Comparison of ENCODE assay signal across 1 mouse cellular context in genomic region chr12:8921394-8922368, GRCm38 (mm10).
TF ChIP-seq lines count a peak whose summit lies in the region.

Gene Laptm4a, plus strand, starts transcription at chr12:8921664.

TF ChIP-seq in CH12.LX, 34 proteins besides CTCF, POLR2A, EP300 and RAD21 (continued from another document):
- TF ChIP-seq ZMIZ1 (IDR thresholded peaks at IDR 0.05; ENCODE audit: low read depth, low read length) (peak; percentile 90), SIN3A (IDR thresholded peaks at IDR 0.05; ENCODE audit: low read length) (peak; percentile 93)
